Mouse (Mus musculus) cerebellum, adult 2 months (tissue): ENCODE measurements around the gene Cmas.

Experiments used
- CTCF ChIP-seq: fragments of 200-500 bp; IDR thresholded peaks from 2 replicates; pipeline ENCODE4 v1.5.1; 2011; ENCODE audit warnings: low read depth, mild to moderate bottlenecking, control low read depth, low read length, moderate library complexity, borderline replicate concordance; ENCODE audit not compliant: insufficient read depth
- POLR2A ChIP-seq: fragments of 200-500 bp; IDR thresholded peaks from 2 replicates; pipeline ENCODE4 v1.6.1; 2011; ENCODE audit warnings: low read length, control low read depth, borderline replicate concordance; ENCODE audit not compliant: insufficient read depth

- TF ChIP-seq CTCF (no peak), POLR2A (no peak)
These were observed 38.6 kb downstream of the Cmas start for GRCm38 (mm10) chr6:142795087-142795486.
